Mouse (Mus musculus) heart, adult 2 months (tissue): ENCODE measurements around the gene Cdca7.

Experiments used
- CTCF ChIP-seq: fragments of 200-600 bp; IDR thresholded peaks from 2 replicates; pipeline ENCODE4 v1.8.1; 2022; ENCODE audit warnings: antibody characterized with exemption, mild to moderate bottlenecking, moderate library complexity
- POLR2A ChIP-seq: fragments of 200-500 bp; IDR thresholded peaks from 2 replicates; pipeline ENCODE4 v1.6.1; 2011; ENCODE audit warnings: mild to moderate bottlenecking, low read depth, low read length, control low read depth; ENCODE audit not compliant: insufficient read depth

GRCm38 (mm10) chr2:72508891-72509290 is 32.9 kb downstream of the Cdca7 start:
- TF ChIP-seq CTCF, result no peak
- no peak for TF ChIP-seq POLR2A
